Mouse (Mus musculus) megakaryocyte, embryonic 14.5 days (primary cell): ENCODE measurements around the gene Raf1.
"Not testable (repeated sequence)": the region's sequence is repeated elsewhere in the genome, so short reads cannot be mapped to it uniquely, and the experiment has no call there.

ENCODE experiments used
- FLI1 ChIP-seq: IDR thresholded peaks from 2 replicates; pipeline ENCODE4 v1.6.1; 2012; ENCODE audit warnings: low read length, inconsistent platforms, mixed read lengths
- GATA1 ChIP-seq: IDR thresholded peaks from 3 replicates; pipeline ENCODE4 v1.6.1; 2012; ENCODE audit warnings: mixed read lengths, low read length, inconsistent platforms, borderline replicate concordance

DNA sequence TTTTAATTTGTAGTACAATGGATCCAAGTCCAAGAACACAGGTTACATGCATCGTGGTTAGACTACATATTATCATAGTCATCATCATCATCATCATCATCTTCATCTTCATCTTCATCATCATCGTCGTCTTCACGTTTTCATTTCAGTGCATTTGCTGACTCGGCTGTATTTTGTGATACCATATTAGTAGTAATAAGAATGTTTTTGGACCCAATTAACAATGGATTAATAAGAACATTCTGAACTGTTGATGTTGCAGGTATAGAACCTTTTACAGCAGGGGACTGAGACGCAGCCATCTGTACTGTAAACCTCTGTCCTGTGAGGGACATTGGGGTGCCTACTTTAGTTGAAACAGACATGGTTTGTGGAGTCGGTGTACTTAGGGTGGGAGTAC lies 38.2 kb downstream of the Raf1 start:
- TF ChIP-seq GATA1, FLI1: not testable (repeated sequence)
